Mouse (Mus musculus) cerebellum, postnatal 25 days (tissue): ENCODE measurements at regions not wholly inside any gene's neighbourhood (a gene's known extent, or its start where the extent isn't known, plus 50 kb on each side); places are given as distances from the start of the nearest gene placed in this dataset.
"Not testable (repeated sequence)": the region's sequence is repeated elsewhere in the genome, so short reads cannot be mapped to it uniquely, and the experiment has no call there.

Experiments
- DNase-seq, 2 experiments: peaks; one replicate each; pipeline ENCODE4 v3.0.0; 2021; ENCODE audit warnings: mixed read lengths in 2 of 2

- DNase-seq = no peak
Measured at GRCm38 (mm10) chr8:5523281-5523680, 418.1 kb upstream of the Slc10a2 start.

- no peak for DNase-seq
Measured at GRCm38 (mm10) chr8:5495861-5496260, 390.7 kb upstream of the Slc10a2 start.

- DNase-seq = no peak
Measured at GRCm38 (mm10) chr8:5490491-5490890, 385.3 kb upstream of the Slc10a2 start.

GRCm38 (mm10) chr8:5482938-5483337 lies 377.8 kb upstream of the Slc10a2 start:
- no peak for DNase-seq

GRCm38 (mm10) chr8:5472999-5473398 lies 367.8 kb upstream of the Slc10a2 start:
- peak; percentile 6 to 8 for DNase-seq

GRCm38 (mm10) chr8:5472582-5472981 lies 367.4 kb upstream of the Slc10a2 start:
- DNase-seq = no peak

GRCm38 (mm10) chr8:5457619-5458018 lies 352.5 kb upstream of the Slc10a2 start:
- DNase-seq = no peak

- DNase-seq = no peak
Measured at GRCm38 (mm10) chr8:5453469-5453868, 348.3 kb upstream of the Slc10a2 start.

GRCm38 (mm10) chr8:5442243-5442642 lies 337.1 kb upstream of the Slc10a2 start:
- not testable (repeated sequence) for DNase-seq

GRCm38 (mm10) chr8:5440404-5440803 lies 335.3 kb upstream of the Slc10a2 start:
- DNase-seq = not testable (repeated sequence)

GRCm38 (mm10) chr8:5439054-5439453 lies 333.9 kb upstream of the Slc10a2 start:
- no peak for DNase-seq

- DNase-seq = peak in 1 of 2 experiments; percentile 3
Measured at GRCm38 (mm10) chr8:5428303-5428971, 323.3 kb upstream of the Slc10a2 start.

- DNase-seq = not testable (repeated sequence)
Measured at GRCm38 (mm10) chr8:5416841-5417240, 311.7 kb upstream of the Slc10a2 start.

GRCm38 (mm10) chr8:5384851-5385250 lies 279.7 kb upstream of the Slc10a2 start:
- no peak for DNase-seq

GRCm38 (mm10) chr8:5378001-5378400 lies 272.9 kb upstream of the Slc10a2 start:
- no peak for DNase-seq

GRCm38 (mm10) chr8:5339953-5340352 lies 234.8 kb upstream of the Slc10a2 start:
- no peak for DNase-seq

- no peak for DNase-seq
Measured at GRCm38 (mm10) chr8:5314594-5314993, 209.4 kb upstream of the Slc10a2 start.

- DNase-seq = no peak
Measured at GRCm38 (mm10) chr8:5299982-5300381, 194.8 kb upstream of the Slc10a2 start.

GRCm38 (mm10) chr8:5297190-5297589 lies 192.0 kb upstream of the Slc10a2 start:
- DNase-seq = no peak

GRCm38 (mm10) chr8:5285708-5286161 lies 180.6 kb upstream of the Slc10a2 start:
- DNase-seq = peak; percentile 58 to 73

GRCm38 (mm10) chr8:5283799-5284198 lies 178.6 kb upstream of the Slc10a2 start:
- DNase-seq = no peak

GRCm38 (mm10) chr8:5262316-5262715 lies 157.2 kb upstream of the Slc10a2 start:
- DNase-seq = peak in 1 of 2 experiments; percentile 21

- DNase-seq = peak; percentile 13 to 22
Measured at GRCm38 (mm10) chr8:5241871-5242270, 136.7 kb upstream of the Slc10a2 start.
